Mouse (Mus musculus) cerebellum, adult 11 months (tissue): ENCODE measurements at regions not wholly inside any gene's neighbourhood (a gene's known extent, or its start where the extent isn't known, plus 50 kb on each side); places are given as distances from the start of the nearest gene placed in this dataset.

ENCODE experiments used
- DNase-seq: peaks from one replicate; pipeline ENCODE4 v3.0.0; 2022

DNA sequence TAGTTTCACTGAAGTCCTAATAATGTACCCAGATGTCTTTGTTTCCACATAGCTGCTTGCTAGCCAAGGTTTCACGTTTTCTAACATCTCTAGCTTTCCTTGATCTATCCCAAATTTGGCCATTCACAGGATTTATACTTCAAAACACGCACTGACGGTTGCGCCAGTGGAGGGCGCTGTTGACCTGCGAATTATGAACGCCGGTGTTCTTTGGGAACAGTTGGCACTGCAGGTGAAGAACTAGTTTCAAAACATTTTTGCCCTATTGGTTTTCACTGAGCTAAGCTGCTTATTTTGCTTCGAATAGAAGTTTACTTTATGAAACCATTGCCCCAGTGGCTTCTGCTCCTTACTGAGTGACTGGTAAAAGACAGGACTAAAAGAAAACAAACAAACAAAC is 76.7 kb upstream of the Slitrk3 start:
- peak; percentile 5 for DNase-seq

DNA sequence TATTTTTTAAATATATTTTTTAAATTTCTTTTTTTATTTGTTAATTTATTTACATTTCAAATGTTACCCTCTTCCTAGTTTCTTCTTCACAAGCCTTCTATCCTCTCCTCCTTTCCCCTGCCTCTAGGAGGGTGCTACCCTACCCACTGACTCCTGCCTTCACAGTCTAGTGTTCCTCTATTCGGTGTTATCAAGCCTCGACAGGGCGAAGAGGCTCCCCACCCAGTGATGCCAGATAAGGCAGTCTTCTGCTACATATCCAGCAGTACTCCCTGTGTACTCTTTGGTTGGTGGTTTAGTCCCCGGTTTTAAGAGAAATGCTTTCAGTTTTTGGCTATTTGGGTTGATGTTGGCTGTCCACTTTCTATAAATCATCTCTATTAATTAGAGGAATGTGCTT is 67.5 kb upstream of the Slitrk3 start:
- no peak for DNase-seq

DNA sequence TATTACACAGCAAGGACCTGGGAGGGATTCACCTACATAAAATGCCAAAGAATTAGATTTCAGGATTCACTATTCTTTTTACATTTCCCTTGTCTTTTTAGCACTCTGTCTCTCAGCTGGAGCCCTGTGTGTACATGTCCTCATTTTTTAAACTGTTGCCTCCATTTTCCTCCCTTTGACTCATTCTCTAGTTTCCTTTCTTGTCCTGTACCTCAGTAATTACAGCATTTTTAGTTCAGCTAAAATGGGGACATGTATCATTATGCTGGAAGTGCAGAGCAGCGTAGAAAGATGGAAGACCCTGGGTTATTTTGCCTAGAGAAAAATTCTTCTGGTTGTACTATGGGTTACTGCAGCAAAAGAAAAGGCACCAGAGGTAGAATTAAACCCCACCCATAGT is 51.5 kb upstream of the Slitrk3 start:
- DNase-seq, result no peak
